Mouse (Mus musculus) C2C12 (cell line): ENCODE measurements around the gene Epha4. TPM values are rescaled to one million over a fixed set of nuclear protein-coding genes. Genes with fewer than 3 reads are reported as not detected.
A peak's percentile ranks its signal among the peaks of the same experiment; 100 is the strongest.

Experiments used
- H3K27me3 ChIP-seq: one replicate; pipeline ENCODE4 v1.6.1; 2011; ENCODE audit not compliant: control insufficient read depth, insufficient read depth, insufficient read length
- H3K36me3 ChIP-seq: one replicate; pipeline ENCODE4 v1.6.1; 2011; ENCODE audit not compliant: control insufficient read depth, insufficient read depth
- H3K4me3 ChIP-seq: one replicate; pipeline ENCODE4 v1.5.1; 2011; ENCODE audit warnings: mild to moderate bottlenecking, control low read depth; ENCODE audit not compliant: poor library complexity, insufficient read depth, severe bottlenecking
- H3K79me2 ChIP-seq: one replicate; pipeline ENCODE4 v1.6.1; 2011; ENCODE audit not compliant: control insufficient read depth, insufficient read depth
- H3K79me3 ChIP-seq: one replicate; pipeline ENCODE4 v1.6.1; 2011; ENCODE audit warnings: low read depth, control low read depth
- H3ac ChIP-seq: one replicate; pipeline ENCODE3; 2011; ENCODE audit warnings: low read depth; ENCODE audit not compliant: control insufficient read depth, insufficient read length
- CEBPB ChIP-seq: IDR thresholded peaks from one replicate; pipeline ENCODE4 v1.6.1; 2011; ENCODE audit warnings: low read depth, mild to moderate bottlenecking, control low read depth, moderate library complexity
- CTCF ChIP-seq: IDR thresholded peaks from one replicate; pipeline ENCODE4 v1.5.1; 2011; ENCODE audit not compliant: control insufficient read depth, insufficient read depth, insufficient read length
- FOSL1 ChIP-seq: IDR thresholded peaks from one replicate; pipeline ENCODE4 v1.8.0; 2011; ENCODE audit warnings: mild to moderate bottlenecking, low read length; ENCODE audit not compliant: poor library complexity, insufficient read depth, severe bottlenecking
- MAX ChIP-seq: IDR thresholded peaks from one replicate; pipeline ENCODE4 v1.6.1; 2011; ENCODE audit warnings: mild to moderate bottlenecking, control low read depth
- MYOD1 ChIP-seq: IDR thresholded peaks from one replicate; pipeline ENCODE4 v1.6.1; 2011; ENCODE audit warnings: low read depth; ENCODE audit not compliant: control insufficient read depth, insufficient read length
- MYOG ChIP-seq: IDR thresholded peaks from one replicate; pipeline ENCODE4 v1.6.1; 2011; ENCODE audit not compliant: control insufficient read depth, insufficient read length; ENCODE audit errors: extremely low read depth
- USF1 ChIP-seq: IDR thresholded peaks from one replicate; pipeline ENCODE4 v1.6.1; 2011; ENCODE audit warnings: low read depth, mild to moderate bottlenecking, control low read depth, moderate library complexity
- polyA plus RNA-seq: library from polyadenylated mRNA; unstranded; fragments of >200 nt; fragmentation: generic; extraction: Trizol; gene quantifications from one replicate; pipeline ENCODE4 v1.2.1, GENCODE M21; 2012; ENCODE audit warnings: missing spikeins

The Epha4 gene
- polyA plus RNA-seq, 1 experiment, result 1.9 TPM

GRCm38 (mm10) chr1:77460831-77461629, 53.9 kb downstream of the Epha4 start:
- Histone ChIP-seq H3K4me3 (no peak overlapping the region), H3K79me2 (peaks cover 14% of the 10 kb centered on the region), H3K27me3 (no peaks in the 10 kb centered on the region), H3K36me3 (no peaks in the 10 kb centered on the region), H3ac (no peak overlapping the region), H3K79me3 (peaks cover 1% of the 10 kb centered on the region)
- TF ChIP-seq USF1, result no peak
- TF ChIP-seq CTCF, result no peak
- peak; percentile 91 for TF ChIP-seq MYOD1

GRCm38 (mm10) chr1:77458751-77459385, 56.0 kb downstream of the Epha4 start:
- Histone ChIP-seq H3K79me3 (peaks cover 1% of the 10 kb centered on the region), H3K36me3 (no peaks in the 10 kb centered on the region), H3K4me3 (no peak overlapping the region), H3ac (no peak overlapping the region), H3K27me3 (no peaks in the 10 kb centered on the region), H3K79me2 (peaks cover 10% of the 10 kb centered on the region)
- TF ChIP-seq MYOD1 (no peak), MYOG (no peak), MAX (no peak), FOSL1 (no peak), CEBPB (no peak), CTCF (no peak), USF1 (no peak)

DNA sequence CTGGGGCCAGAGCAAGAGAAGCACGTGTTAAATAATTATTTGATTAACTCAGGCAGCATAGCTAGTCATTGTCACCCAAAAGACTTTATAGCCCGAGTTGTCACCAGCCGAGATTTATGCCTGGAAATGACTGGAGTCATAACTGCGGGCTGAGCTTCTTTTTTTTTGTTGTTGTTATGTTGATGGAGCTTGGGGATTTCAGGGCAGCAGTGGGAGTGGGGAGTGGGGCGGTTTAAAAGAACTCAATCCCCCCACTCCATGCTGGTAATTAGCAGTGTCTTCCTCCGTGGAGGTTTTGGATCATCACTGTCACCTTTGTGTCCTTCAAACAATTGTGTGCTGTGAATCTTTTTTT, 57.5 kb downstream of the Epha4 start:
- Histone ChIP-seq H3ac (no peak overlapping the region), H3K79me2 (no peaks in the 10 kb centered on the region), H3K36me3 (no peaks in the 10 kb centered on the region), H3K27me3 (no peaks in the 10 kb centered on the region), H3K79me3 (peaks cover 1% of the 10 kb centered on the region), H3K4me3 (no peak overlapping the region)
- TF ChIP-seq MAX, result no peak
- no peak for TF ChIP-seq CEBPB
- TF ChIP-seq FOSL1, result no peak
- no peak for TF ChIP-seq MYOG
- TF ChIP-seq MYOD1, result no peak
- TF ChIP-seq USF1, result no peak
- no peak for TF ChIP-seq CTCF

DNA sequence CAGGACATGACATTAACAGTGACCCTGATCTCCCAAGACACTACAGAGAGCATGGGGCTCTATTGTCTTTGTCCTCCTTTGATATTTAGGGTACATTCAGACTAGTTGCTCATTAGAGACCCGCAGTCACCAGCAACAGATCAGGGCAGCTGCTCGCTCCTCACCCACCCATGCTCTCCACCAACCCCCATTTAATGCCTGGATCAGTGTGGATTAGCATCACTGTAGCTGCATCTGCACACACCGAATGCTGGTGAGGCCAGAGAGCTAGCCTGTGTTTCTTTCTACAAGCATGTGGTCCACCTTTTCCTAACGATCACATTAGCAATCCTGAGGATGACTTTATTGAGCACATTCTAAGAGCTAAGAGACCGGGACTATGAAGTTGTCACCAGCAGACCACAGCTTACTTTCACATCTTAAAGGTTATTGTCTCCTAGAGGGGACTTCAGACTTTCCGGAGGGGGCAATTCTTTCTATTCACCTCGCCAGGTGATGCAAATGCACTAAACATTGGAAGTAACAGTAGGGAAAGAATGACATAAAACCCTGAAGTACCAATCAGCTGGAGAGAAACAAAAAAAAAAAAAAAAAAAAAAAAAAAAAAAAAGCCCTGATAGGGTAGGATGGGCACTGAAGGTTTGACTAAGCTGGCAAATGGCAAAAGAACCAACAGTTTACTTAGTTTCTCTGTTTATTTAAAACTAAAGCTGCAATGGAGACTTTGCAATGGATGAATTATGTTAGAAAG, 58.0 kb downstream of the Epha4 start:
- Histone ChIP-seq H3K79me2 (no peaks in the 10 kb centered on the region), H3K4me3 (no peak overlapping the region), H3K79me3 (peaks cover 1% of the 10 kb centered on the region), H3K36me3 (no peaks in the 10 kb centered on the region), H3ac (no peak overlapping the region), H3K27me3 (no peaks in the 10 kb centered on the region)
- TF ChIP-seq USF1 (no peak), FOSL1 (no peak), MYOG (no peak), CEBPB (no peak), CTCF (no peak)

GRCm38 (mm10) chr1:77453811-77454210, 61.1 kb downstream of the Epha4 start:
- Histone ChIP-seq H3K27me3 (no peaks in the 10 kb centered on the region), H3K4me3 (no peak overlapping the region), H3ac (no peak overlapping the region), H3K36me3 (no peaks in the 10 kb centered on the region), H3K79me3 (peaks cover 1% of the 10 kb centered on the region), H3K79me2 (no peaks in the 10 kb centered on the region)
- TF ChIP-seq FOSL1 (no peak), CTCF (no peak), CEBPB (no peak), MYOD1 (no peak), MAX (no peak), MYOG (no peak)

- no peaks in the 10 kb centered on the region for H3K79me2 ChIP-seq
- H3K79me3 ChIP-seq, result no peaks in the 10 kb centered on the region
- no peaks in the 10 kb centered on the region for H3K27me3 ChIP-seq
- no peaks in the 10 kb centered on the region for H3K36me3 ChIP-seq
- TF ChIP-seq FOSL1 (no peak), CEBPB (no peak), MYOD1 (no peak), MAX (no peak), USF1 (no peak), MYOG (no peak), CTCF (no peak)
- no peak overlapping the region for H3K4me3 ChIP-seq
- H3ac ChIP-seq, result no peak overlapping the region
Measured at GRCm38 (mm10) chr1:77452721-77453120, 62.2 kb downstream of the Epha4 start.
